Mouse (Mus musculus) adrenal gland, adult (tissue): ENCODE data around the gene Crat.
A peak's percentile ranks its signal among the peaks of the same experiment; 100 is the strongest.

Experiments
- DNase-seq, 2 experiments: peaks; one replicate each; pipeline ENCODE4 v3.0.0; 2022 to 2023; ENCODE audit warnings: low spot score in 1 of 2; ENCODE audit not compliant: inconsistent age in 2 of 2

The Crat gene

DNA sequence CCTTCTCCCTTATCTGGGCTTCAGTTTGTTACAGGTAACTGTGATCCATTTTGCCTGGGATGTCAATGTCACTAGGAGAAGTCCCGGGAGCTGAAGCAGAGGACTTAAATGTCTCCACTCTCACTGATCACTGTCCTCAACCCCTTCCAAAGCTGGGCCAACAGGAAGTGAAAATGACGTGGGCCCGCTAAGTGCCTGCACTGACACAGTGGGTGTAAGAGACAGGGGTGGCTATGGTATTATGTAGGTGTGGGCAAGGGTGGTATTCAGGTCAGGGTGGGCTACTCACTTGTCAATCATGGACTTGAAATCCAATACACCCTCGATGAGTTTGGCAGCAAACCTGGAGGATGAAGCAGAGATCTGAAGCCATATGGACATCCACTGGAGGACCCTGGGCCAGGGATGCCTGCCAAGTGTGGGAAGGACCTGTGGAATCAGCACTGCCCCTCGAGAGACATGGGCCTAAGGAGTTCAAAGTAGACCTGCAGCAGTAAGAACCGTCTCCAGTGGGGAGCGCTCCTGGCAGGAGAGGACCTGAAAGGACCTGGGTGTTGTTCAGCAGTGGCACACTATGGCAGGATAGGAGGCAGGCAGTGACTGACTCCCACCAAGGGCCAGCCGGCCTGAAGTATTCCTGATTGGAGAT lies 7.0 kb downstream of the Crat start:
- no peak for DNase-seq

DNA sequence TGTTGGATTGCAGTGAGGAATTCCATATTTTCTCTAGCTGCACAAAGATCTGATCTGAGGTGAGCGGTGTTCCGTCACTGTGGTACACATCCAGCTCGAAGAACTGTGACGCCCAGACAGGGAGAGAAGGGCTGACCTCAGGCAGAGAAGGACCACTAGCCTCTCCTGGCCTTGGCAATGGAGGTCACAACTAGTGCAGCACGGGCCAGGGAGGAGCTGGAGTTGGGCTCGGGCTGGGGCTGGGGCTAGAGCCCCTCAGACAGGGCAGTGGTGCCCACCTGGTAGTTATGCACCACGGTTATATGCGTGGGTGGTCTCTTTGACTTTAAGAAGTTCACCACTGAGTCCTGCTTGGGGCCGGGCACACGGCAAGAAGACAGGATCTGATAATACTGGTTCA lies 7.8 kb downstream of the Crat start:
- no peak for DNase-seq

DNA sequence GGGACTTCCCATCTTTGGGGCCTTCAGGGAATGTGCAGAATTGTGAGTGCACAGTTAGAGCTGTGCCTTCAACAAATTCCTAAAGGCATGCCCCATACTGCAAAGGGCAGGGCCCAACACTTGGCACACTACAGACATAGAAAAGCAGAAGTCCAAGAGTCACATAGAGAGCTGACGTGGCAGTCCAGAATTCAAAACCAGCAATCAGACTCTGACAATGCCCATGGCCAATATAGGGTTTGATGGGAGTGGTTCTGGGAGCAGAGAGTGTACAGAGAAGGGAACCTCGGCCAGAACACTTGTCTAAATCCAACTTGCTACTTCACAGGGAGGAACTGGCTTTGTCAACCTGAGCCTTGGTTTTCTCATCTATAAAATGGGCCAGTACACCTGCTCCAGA lies 8.4 kb downstream of the Crat start:
- no peak for DNase-seq

DNA sequence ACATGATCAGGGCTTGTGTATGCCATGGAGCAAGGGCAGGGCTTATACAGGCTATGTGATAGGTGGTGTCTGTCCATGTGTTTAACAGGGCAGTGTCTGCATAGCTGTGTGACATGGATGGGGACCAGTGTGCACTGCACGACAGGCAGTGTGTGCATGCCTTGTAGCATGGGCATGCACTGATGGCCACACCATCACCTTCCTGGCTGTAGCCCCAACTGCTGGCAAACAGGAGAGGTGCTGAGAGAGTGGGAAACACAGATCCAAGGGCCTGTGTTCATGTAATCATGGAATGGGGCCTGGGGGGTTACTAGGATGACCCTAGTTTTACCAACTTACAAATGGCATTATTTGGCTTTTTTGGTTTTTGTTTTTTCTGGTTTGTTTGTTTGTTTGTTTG lies 11.7 kb downstream of the Crat start:
- DNase-seq, result no peak

DNA sequence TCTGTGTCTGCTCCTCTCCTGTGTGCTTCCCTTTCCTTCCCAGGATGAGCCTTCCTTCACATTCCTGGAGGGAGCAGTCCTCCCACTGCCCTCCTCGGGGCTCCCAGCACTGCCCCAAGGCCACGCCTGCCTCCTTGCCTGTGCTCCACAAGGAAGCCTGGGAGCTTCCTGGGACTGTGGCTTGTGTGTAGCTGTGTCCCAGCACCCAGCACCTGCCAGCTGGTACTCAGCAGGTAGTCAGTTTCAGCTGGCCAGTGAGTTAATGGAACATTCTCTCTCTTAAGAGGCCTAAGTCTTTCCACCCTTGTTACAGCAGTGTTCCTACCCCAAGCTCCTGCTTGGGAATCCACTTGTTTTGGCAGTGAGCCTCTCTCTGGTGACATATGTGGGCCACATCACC lies 12.8 kb downstream of the Crat start:
- no peak for DNase-seq

DNA sequence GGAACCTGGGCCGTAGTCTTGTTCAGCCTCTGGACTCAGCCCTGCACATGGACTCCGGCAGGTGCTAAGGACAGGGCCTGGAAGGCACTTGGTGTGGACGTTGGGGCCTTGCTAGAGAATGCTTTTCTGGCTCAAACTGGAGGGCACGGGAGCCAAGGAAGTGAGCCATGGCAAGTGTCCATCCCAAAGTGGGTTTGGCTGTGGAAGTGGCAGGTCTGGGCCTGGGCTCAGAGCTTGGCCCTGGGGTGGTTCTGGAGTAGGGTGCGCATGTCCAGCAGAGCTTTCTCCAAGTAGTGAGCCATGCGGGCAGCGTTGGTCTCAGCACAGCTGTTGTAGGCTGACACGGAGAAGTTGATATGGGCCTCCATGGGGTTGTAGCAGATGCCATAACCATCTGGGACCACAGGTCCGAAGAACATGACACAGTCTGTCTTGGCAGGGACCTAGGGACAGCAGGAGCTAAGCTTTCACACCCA lies 13.2 kb downstream of the Crat start:
- DNase-seq, result peak in 1 of 2 experiments; percentile 55

DNA sequence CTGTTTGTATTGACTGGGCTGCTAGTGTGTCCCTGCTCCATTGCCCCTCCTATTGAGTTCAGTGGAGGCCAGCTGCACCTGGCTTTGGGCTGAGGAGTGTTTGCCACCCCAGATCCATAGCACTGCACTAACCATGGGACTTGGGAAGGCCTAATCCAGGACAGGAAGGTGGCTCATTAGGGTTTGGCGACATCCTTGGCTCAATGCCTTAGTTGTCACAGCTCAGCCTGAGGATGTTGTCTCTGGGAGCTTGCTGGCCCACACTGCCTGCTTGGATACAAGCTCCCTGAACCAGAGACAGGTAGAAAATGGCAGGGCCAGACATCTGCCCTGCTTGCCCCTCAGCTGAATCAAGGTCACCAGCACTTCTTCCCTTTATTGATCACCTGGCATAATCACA lies 14.0 kb downstream of the Crat start:
- no peak for DNase-seq

DNA sequence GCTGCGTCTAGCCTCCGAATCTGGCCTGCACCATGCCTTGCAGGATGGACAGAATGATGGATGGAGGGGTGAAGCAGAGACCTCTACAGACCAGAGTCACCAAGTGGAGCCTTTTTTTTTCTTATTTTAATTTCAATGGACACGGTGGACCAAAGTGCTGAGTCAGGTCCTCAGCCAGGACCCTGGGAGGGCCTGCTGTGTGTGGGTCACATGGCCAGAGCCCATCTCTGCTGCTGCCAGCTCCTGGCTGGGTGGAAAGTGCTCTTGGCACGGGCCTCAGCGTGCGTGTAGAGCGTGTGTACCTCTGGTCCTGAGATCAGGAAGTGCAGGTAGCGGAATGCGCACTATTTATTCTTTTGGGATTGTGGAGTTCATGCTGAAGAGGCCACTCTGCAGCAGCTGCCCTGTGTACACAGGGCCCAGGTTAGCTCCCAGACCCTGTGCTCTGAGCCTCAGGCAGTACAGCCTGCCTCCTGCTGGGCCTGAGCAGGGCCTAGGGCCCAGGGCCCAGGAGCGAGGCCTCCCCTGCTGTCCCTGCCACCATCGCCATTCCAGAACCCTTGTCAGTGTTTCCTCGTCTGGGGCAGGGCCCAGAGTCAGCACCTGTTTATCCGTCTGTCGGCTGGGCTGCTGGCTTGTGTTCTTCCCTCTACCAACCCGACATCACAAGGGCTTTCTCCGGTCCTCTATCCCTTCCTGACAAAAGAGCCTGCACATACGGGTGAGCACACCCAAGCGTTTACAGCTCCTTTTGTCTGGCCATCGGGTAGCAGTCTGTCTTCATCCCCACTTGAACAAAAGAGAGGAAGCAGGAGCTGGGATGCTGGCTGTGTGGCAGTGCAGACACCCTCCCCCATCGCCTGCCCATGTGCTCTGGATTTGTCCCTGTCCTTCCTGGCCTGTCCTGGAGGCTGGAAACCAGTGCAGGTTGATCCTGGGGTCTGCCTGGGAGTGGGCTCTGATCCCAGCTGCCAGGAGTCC lies 16.1 kb downstream of the Crat start:
- no peak for DNase-seq

DNA sequence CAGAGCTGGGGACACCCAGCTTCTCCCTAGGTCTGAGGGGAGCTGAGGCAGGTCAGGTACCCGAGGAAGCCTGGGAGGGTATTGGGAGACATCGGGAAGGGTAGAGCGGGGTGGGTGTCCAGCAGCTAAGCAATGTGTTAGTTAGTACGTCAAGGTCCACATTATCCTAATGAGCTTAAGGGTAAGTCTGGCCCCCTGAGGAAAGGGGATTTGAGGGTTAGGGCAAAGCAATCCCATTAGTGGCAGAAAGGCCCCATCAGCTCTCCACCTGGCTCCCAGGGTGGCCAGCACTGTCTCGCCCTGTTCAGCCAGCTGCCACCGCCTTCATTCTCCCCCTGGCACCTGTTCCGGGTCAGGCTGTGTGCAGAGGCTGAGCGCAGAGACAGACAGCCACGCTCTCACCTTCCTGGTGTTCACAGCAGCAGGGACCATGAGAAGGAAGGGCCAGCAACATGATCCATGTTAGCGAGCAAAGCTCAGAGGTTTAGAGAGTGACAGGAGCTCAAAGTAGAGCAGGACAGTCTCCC lies 17.6 kb downstream of the Crat start:
- DNase-seq, result no peak

DNA sequence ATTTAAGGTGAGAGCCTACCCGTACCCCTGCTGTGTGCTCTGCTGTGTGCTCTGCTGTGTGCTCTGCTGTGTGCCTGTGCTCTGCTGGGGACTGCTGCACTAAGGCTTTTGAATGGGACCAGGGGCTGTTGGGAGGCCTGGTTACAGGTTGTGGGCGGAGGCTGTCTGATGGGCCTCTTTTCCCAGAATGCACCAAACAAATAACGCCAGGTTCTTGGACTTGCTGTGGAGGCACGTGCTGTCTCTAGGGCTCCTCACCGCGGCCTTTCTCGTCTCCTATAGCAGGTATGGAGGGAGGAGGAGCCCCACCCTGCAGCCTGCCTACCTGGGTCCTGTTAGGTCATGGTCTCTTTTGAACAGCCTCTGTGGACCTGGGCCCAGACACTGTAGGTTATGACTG lies 19.4 kb downstream of the Crat start:
- no peak for DNase-seq

DNA sequence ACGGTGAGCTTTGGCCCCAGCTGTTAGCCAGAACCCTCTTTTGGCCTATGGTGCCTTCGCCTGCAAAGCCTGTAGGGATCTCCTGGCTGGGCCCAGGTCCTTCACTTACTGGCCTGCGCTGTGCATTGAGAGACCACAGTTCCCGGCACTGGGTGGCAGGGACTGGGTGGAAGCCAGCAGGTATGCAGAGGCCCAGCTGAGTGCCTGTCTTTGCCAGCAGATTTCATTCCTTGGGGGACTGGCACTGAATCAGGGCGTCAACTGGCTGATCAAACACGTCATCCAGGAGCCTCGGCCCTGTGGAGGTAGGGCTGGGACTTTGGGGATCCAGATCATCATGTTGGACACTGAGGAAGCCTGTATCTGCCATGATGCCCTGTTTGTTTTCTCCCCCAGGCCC lies 19.9 kb downstream of the Crat start:
- DNase-seq, result no peak

DNA sequence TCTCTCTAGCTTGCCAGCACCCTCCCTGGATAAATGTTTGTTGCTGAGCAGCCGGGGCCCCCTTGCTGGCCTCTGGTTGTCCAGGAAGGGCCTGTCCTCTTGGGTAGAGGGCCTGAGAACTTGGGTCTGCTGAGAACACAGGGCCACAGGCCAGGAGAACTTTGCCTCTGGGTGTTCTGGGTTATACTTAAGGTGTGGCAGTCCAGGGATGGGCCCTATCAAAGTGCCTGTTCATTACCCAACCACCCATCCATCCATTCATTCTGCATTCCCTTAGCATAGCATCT lies 22.3 kb downstream of the Crat start:
- no peak for DNase-seq

DNA sequence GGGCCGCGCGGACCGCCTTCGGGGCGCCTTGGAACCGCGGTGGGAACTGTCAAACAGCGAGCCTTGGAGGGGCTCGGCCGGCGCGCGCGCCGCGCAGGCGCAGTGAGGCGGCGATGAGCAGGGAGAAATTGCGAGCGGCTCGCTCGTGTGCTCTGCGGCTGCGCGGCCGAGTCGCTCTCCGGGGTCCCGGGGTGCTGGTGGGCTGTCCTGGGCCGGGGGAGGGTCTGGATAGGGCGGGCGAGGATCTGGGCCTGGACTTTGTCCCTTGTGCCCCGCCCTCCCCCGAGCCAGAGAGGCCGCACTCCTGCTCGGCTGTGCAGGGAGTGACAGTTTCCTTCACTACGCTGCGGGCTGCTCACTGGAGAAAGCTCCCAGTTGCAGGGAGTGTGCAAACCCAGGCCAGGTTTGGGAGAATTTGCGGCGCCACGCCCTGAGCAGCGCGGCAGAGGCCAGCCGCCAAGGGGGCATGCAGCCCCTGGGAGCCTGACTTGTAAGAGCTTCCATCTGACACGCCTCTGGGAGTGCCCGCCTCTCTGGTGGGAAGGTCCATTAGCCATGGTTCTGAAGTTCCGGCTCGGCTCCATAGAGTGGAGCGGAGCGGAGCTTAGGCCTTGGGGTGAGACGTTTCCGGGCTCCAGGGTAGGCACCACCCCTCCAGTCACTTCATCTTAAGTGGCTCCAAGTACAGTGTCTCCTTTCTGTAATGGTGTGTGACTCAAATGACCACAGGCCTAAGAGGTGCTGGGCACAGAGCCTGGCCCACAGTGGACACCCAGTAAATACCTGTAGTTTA lies 22.8 kb downstream of the Crat start:
- DNase-seq, result peak; percentile 87 to 96

DNA sequence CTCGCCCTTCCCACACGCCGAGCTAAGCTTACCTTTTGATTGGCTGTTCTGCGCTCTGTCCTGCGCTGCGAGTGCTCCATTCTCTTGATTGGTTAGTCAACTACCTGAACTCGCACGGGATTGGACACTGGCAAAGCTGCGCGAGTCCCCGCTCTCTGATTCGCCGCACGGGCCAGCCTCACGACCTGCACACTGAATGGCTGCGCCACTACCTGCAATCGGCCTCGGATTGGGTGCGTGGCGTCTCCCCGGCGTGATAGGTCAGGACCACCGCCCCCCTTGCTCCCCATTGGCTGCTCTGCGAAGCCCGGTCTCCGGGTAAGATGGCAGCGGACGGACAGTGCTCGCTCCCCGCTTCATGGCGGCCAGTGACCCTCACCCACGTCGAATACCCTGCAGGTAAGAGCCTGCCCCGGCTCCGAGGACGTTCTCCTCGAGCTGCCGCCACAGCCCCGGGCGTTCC lies 23.5 kb downstream of the Crat start, which contains the start of gene Dolpp1:
TSS of gene Dolpp1 (plus strand) at position 141 of the 463 bp plus-strand sequence.
- DNase-seq, result peak; percentile 98

DNA sequence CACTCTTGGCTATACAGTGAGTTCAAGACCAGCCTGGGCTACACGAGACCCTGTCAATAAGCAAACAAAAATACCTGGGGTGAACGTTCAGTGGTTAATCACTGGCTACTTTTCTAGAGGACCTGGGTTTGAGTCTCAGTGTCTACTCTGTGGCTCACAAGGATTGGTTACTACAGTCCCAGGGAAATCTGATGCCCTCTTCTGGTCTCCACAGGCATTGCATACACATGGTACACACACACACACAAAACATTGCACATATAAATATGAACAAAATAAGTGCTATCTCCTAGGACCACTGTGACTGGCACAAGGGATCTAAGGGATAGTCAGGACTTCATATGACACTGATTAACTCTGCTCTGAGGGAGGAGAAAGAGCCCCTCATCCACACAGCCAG lies 26.6 kb downstream of the Crat start:
- no peak for DNase-seq

DNA sequence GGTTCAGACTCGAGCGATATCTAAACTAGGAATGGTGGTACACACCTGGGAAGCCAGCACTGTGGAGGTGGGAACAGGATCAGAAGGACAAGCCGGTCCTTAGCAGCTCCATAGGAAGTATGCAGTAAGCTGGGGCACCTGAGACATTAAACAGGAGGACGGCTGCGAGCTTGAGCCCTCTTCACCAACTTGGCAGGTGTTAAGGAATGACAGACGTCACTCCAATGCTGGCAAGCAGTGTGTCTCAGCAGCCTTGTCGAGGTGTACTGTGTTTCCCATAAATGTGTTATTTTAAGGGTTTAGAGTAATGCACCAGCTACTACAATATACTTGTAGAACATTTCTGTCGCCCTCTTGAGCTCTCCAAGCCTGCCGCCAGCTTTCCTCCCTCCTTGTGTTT lies 28.7 kb downstream of the Crat start:
- peak in 1 of 2 experiments; percentile 36 for DNase-seq

DNA sequence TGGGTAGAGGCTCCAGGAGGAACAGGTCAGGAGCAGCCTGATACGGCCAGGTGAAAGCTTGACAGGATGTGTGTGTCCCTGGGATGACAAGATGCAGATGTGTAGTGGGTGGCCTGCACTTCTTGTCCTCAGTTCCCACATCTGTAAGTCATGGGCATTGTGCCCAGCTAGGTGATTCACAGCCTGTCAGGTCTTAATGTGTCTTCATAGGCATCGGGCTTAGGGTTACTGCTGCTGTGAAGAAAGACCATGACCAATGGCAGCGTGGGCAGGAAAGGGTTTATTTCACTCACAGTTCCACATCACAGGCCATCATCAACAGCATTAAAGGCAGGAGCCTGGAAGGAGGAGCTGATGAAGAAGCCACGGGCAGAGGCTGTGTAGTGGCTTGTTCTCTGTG lies 30.0 kb downstream of the Crat start:
- DNase-seq, result no peak

DNA sequence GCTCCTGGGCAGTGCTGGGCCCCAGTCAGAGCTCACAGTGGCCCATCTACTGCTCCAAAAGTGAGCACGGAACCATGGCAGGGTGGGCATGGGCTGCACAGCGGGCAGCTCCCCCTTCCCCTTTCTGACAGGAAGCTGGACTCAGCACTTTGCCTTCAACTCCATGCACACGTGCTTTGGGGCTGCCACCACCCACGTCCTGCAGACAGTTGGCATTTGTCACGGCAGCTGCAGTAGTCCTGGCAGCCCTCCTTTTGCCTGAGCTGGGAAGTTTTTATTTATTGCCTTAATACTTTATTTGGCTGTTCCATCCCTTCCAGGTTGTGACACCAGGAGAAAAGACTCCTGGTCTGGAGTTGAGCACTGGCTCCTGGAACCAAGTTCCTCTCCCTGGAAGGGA lies 30.8 kb downstream of the Crat start:
- peak in 1 of 2 experiments; percentile 43 for DNase-seq

DNA sequence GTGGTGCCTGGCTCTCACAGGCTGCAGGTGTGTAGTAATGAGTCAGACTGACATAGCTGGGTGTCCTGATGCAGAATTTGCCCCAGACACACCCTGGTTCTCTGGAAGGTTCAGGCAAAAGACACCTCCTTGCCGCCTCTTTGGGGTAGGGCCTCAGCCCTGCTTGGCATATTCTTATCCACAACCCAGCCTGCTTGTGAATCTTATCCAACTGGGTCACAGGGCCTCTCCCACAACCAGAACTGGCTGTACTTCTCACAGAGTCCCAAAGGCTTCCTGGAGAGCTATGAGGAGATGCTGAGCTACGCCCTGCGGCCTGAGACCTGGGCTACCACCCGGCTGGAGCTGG lies 34.3 kb downstream of the Crat start:
- DNase-seq, result no peak

DNA sequence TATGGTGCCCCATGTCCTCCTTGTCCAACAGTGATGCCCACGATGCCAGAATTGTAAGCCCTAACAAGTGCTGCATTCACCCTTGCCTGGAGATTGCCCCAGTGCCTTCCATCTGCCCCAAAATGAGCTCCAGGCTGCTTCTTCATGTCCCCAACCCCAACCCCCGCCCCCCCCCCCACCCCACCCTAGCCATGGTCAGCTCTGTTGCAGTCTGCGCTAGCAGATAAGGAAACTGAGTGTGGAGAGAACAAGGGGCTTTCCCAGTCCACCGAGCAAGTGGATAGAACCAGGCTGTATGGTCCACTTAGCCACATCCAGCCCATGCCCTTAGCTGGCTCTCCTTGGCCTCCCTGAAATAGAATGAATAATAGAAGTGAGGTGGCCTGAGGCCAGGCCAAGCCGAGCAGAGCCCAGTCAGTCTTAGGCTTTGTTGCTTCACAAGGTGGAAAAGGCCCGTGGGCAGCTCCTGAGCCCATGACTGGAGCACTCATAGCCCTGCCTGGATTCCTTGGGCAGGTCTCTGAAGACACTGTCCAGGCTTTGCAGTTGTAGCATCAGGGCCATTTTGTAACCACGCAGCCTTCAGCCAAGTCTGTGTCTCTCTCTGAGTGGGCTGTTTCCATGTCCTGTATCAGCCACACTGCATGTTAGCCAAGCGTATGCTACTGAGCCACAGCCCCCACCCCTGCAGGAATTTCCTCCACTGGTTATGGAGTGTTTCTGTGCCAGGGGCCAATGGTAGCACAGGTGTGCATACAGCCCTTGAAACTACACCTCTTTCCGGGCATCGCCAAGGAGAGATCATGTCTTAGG lies 34.8 kb downstream of the Crat start:
- DNase-seq, result peak in 1 of 2 experiments; percentile 62
